Mouse (Mus musculus): Measurements from ENCODE around the gene Rin3.

- no peak for TF ChIP-seq CTCF (IDR thresholded peaks at IDR 0.05; ENCODE audit: low read depth)
- TF ChIP-seq EP300 (optimal IDR thresholded peaks at IDR 0.05) = no peak
These were observed 34.7 kb upstream of the Rin3 start for GRCm38 (mm10) chr12:102248104-102248503.
